Mouse (Mus musculus) lung, embryonic 15.5 days (tissue): ENCODE measurements around the gene Atpaf1. TPM values are rescaled to one million over a fixed set of nuclear protein-coding genes. Genes with fewer than 3 reads are reported as not detected.

Experiments used
- ATAC-seq: fragments of 200-750 bp; cut with Nextera tagmentation; 2 replicates; pipeline ENCODE4 v1.8.0; 2017; ENCODE audit warnings: moderate number of reproducible peaks, borderline replicate concordance; ENCODE audit not compliant: low FRiP score, low TSS enrichment; ENCODE audit errors: extremely low read depth
- H3K27ac ChIP-seq: fragments of 300-500 bp; sonication (generic); 2 replicates; pipeline ENCODE4 v1.5.1; 2015; ENCODE audit warnings: moderate library complexity, mild to moderate bottlenecking, inconsistent platforms
- H3K27me3 ChIP-seq: fragments of 300-500 bp; sonication (generic); 2 replicates; pipeline ENCODE4 v1.6.1; 2015; ENCODE audit warnings: inconsistent platforms
- H3K36me3 ChIP-seq: fragments of 300-500 bp; sonication (generic); 2 replicates; pipeline ENCODE4 v1.6.1; 2015; ENCODE audit warnings: inconsistent platforms
- H3K4me1 ChIP-seq: fragments of 300-500 bp; sonication (generic); 2 replicates; pipeline ENCODE4 v1.6.1; 2015; ENCODE audit warnings: inconsistent platforms
- H3K4me2 ChIP-seq: fragments of 300-500 bp; sonication (generic); 2 replicates; pipeline ENCODE4 v1.6.1; 2015; ENCODE audit warnings: inconsistent platforms, mild to moderate bottlenecking, moderate library complexity
- H3K4me3 ChIP-seq: fragments of 300-500 bp; sonication (generic); 2 replicates; pipeline ENCODE4 v1.5.1; 2015; ENCODE audit warnings: mild to moderate bottlenecking, inconsistent platforms
- H3K9ac ChIP-seq: fragments of 300-500 bp; sonication (generic); 2 replicates; pipeline ENCODE4 v1.6.1; 2015; ENCODE audit warnings: inconsistent platforms
- H3K9me3 ChIP-seq: fragments of 300-500 bp; sonication (generic); 2 replicates; pipeline ENCODE4 v1.6.1; 2016; ENCODE audit warnings: inconsistent platforms
- WGBS: fragments of 180-500 bp; shearing (Covaris S2); methylation state at CpG from one replicate; pipeline ENCODE4 v1.1.7; 2015; 5-methylcytosine and 5-hydroxymethylcytosine counted together
- polyA plus RNA-seq: library from polyadenylated mRNA; unstranded; fragments of >200 nt; fragmentation: Nextera tagmentation; extraction: Ambion mirVana; gene quantifications from 2 replicates; pipeline ENCODE4 v1.2.1, GENCODE M21; 2015

Atpaf1 gene
- polyA plus RNA-seq, 1 experiment from 2014 or later, result 52.0 TPM

DNA sequence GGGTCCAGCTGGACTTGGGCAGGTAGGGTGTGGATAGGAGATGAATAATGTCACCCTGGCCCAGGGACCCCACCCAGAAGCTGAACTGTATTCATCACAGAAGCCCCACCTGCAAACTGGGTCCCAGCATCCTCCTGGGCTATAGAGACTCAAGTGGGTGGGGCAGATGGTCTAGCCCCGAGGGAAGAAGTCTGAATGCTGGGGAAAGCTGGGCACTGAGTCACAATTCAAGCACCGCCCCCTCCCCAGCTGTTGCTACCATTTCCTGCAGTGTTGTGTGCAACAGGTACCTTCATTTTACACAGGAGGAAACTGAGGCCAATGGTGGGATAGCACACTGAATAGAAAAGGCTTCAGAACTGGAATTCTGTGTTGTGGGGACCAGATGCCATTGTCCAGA lies 47.4 kb downstream of the Atpaf1 start:
- no peak overlapping the region for H3K4me3 ChIP-seq
- H3K27ac ChIP-seq, result no peak overlapping the region
- 57% methylated on average over 2 of the region's 2 CpGs for WGBS
- no peaks in the 10 kb centered on the region for H3K27me3 ChIP-seq
- H3K36me3 ChIP-seq, result peaks cover 26% of the 10 kb centered on the region
- no peak overlapping the region for H3K9ac ChIP-seq
- H3K4me2 ChIP-seq, result no peak overlapping the region
- no peak for ATAC-seq
- no peaks in the 10 kb centered on the region for H3K9me3 ChIP-seq
- H3K4me1 ChIP-seq, result peaks cover 21% of the 10 kb centered on the region

DNA sequence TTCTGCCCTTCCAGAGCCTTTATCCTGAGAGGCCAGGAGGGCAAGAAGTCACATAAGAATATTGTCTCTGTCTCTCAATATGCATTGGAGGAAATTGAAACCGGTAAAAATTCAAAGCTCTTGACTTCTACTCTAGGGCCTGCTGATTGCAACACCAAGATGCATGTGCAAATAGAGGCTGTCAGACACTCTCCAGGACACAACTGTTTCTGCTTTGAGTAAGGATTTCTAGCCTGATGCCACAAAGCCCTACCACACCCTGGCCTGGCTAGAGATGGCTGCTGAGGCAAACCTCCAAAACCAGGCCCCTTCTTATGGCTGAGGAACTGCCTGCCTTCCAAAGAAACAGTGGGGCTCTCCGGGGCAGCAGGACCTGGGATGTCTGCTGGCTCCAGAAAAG lies 51.0 kb downstream of the Atpaf1 start:
- no peak overlapping the region for H3K9ac ChIP-seq
- H3K9me3 ChIP-seq, result no peaks in the 10 kb centered on the region
- no peaks in the 10 kb centered on the region for H3K27me3 ChIP-seq
- ATAC-seq, result no peak
- H3K36me3 ChIP-seq, result peaks cover 26% of the 10 kb centered on the region
- H3K4me1 ChIP-seq, result peaks cover 10% of the 10 kb centered on the region
- 76% methylated on average over 2 of the region's 2 CpGs for WGBS
- H3K27ac ChIP-seq, result no peak overlapping the region
- H3K4me3 ChIP-seq, result no peak overlapping the region
- H3K4me2 ChIP-seq, result no peak overlapping the region

GRCm38 (mm10) chr4:115838196-115838595 lies 53.6 kb downstream of the Atpaf1 start:
- Histone ChIP-seq H3K4me1 (peaks cover 10% of the 10 kb centered on the region), H3K9ac (no peak overlapping the region), H3K9me3 (no peaks in the 10 kb centered on the region), H3K36me3 (peaks cover 14% of the 10 kb centered on the region), H3K27ac (no peak overlapping the region), H3K4me2 (peak overlapping the region; percentile 63), H3K27me3 (no peaks in the 10 kb centered on the region), H3K4me3 (peak overlapping the region; percentile 65; the same call in 1 of the 2 replicates)
- no peak for ATAC-seq
- WGBS, result 54% methylated on average over 4 of the region's 4 CpGs

GRCm38 (mm10) chr4:115838696-115839641 lies 54.4 kb downstream of the Atpaf1 start, which contains the start of gene Mknk1:
Mknk1 (plus strand) TSS chr4:115839198.
- H3K36me3 ChIP-seq, result peaks cover 7% of the 10 kb centered on the region
- H3K27me3 ChIP-seq, result no peaks in the 10 kb centered on the region
- peak within 1 kb of the TSS; percentile 63 for H3K4me2 ChIP-seq
- WGBS, result 1% methylated on average over 51 of the region's 51 CpGs
- peak; percentile 96 for ATAC-seq
- H3K9ac ChIP-seq, result peak within 1 kb of the TSS; percentile 49
- H3K27ac ChIP-seq, result peak within 1 kb of the TSS; percentile 54
- peak within 1 kb of the TSS; percentile 65 for H3K4me3 ChIP-seq
- no peaks in the 10 kb centered on the region for H3K9me3 ChIP-seq
- H3K4me1 ChIP-seq, result peaks cover 10% of the 10 kb centered on the region

DNA sequence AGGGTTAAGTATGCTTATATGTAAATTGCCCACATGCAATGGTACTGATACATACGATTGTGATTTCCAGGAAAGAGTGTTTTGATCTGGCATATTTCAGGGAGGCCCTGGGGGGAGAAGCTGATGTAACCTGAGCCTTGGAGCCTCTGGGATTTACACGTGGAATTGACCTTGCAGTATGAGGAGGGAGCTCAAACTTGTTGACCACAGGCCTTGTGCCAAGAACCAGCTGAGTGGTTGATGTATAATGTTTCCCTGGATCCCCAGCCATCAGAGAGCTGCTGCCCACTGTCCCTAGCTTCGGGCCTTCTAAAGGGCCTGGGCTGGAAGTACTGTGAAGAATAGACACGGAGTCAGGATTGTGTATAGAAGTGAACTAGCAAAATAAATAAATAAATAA lies 55.3 kb downstream of the Atpaf1 start:
- H3K27me3 ChIP-seq, result no peaks in the 10 kb centered on the region
- H3K27ac ChIP-seq, result 0 out of 2 replicates have a peak overlapping the region, but pooled peaks have one; percentile 54
- H3K9me3 ChIP-seq, result no peaks in the 10 kb centered on the region
- H3K4me2 ChIP-seq, result peak overlapping the region; percentile 63
- H3K4me1 ChIP-seq, result peaks cover 10% of the 10 kb centered on the region
- ATAC-seq, result no peak
- H3K9ac ChIP-seq, result peak overlapping the region; percentile 49
- H3K36me3 ChIP-seq, result peaks cover 4% of the 10 kb centered on the region; the same call in 1 of the 2 replicates
- WGBS, result 35% methylated on average over 4 of the region's 4 CpGs
- H3K4me3 ChIP-seq, result peak overlapping the region; percentile 65

- Histone ChIP-seq H3K9me3 (no peaks in the 10 kb centered on the region), H3K4me3 (no peak overlapping the region), H3K4me2 (no peak overlapping the region), H3K9ac (no peak overlapping the region), H3K4me1 (peaks cover 10% of the 10 kb centered on the region), H3K36me3 (peaks cover under 1% of the 10 kb centered on the region; the same call in 1 of the 2 replicates), H3K27ac (no peak overlapping the region), H3K27me3 (no peaks in the 10 kb centered on the region)
- ATAC-seq, result no peak
- WGBS, result 84% methylated on average over 4 of the region's 4 CpGs
These were observed 56.2 kb downstream of the Atpaf1 start for GRCm38 (mm10) chr4:115840842-115841241.

DNA sequence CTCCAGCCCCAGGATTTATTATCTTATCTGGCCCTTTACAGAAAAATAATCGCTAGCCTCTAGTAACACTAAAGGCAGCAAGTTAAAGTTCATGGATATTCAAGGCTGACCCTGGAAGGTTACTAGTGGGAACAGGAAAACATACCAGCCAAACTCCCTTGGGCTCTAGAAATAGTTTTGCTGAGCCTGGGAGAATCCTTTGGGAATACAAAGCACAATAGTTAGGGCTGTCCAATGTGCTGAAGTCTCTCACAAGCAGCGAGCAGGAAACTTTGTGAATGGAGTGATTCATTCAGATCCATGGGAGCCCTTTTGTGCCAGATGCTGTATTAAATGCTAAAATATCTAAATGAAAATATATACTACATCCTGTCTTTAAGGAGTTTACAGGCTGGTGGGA lies 62.0 kb downstream of the Atpaf1 start:
- Histone ChIP-seq H3K27me3 (no peaks in the 10 kb centered on the region), H3K9me3 (no peaks in the 10 kb centered on the region), H3K4me3 (no peak overlapping the region), H3K4me2 (no peak overlapping the region), H3K36me3 (peaks cover 2% of the 10 kb centered on the region; the same call in 1 of the 2 replicates), H3K27ac (no peak overlapping the region), H3K9ac (no peak overlapping the region), H3K4me1 (0 out of 2 replicates have a peak, but pooled peaks cover 3% of the 10 kb centered on the region)
- 59% methylated on average over 2 of the region's 2 CpGs for WGBS
- no peak for ATAC-seq

GRCm38 (mm10) chr4:115847377-115847776 lies 62.8 kb downstream of the Atpaf1 start:
- Histone ChIP-seq H3K4me3 (no peak overlapping the region), H3K36me3 (peaks cover 4% of the 10 kb centered on the region; the same call in 1 of the 2 replicates), H3K27me3 (no peaks in the 10 kb centered on the region), H3K9ac (no peak overlapping the region), H3K4me2 (no peak overlapping the region), H3K9me3 (no peaks in the 10 kb centered on the region), H3K4me1 (0 out of 2 replicates have a peak, but pooled peaks cover 3% of the 10 kb centered on the region), H3K27ac (no peak overlapping the region)
- WGBS, result 45% methylated on average over 5 of the region's 5 CpGs
- no peak for ATAC-seq

DNA sequence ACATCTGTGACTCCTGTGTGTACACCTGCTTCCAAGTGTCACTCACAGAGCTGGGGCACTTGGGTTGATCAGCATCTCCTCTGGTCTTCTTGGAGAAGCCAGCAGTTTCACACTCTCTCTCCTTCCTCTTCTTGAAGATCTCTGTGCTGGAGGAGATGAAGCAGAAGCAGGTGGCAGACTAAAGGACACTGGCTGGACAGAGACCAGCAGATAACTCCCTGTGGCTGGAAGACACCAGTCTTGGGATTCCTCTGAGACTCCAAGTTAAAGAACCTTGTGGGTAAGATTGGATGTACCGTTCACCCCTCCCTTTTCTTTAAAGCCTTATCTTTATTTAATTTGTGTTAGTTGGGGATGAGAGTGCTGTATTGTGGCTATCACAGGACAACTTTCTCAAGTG lies 63.5 kb downstream of the Atpaf1 start:
- H3K36me3 ChIP-seq, result peaks cover 5% of the 10 kb centered on the region; the same call in 1 of the 2 replicates
- H3K4me3 ChIP-seq, result no peak overlapping the region
- WGBS, result 81% methylated on average over 1 of the region's 1 CpGs
- no peak overlapping the region for H3K27ac ChIP-seq
- no peak for ATAC-seq
- no peaks in the 10 kb centered on the region for H3K9me3 ChIP-seq
- H3K27me3 ChIP-seq, result no peaks in the 10 kb centered on the region
- no peak overlapping the region for H3K4me2 ChIP-seq
- 0 out of 2 replicates have a peak, but pooled peaks cover 3% of the 10 kb centered on the region for H3K4me1 ChIP-seq
- no peak overlapping the region for H3K9ac ChIP-seq

- ATAC-seq, result peak; percentile 74; the same call in 1 of the 2 replicates
- H3K9ac ChIP-seq, result no peak overlapping the region
- 45% methylated on average over 8 of the region's 8 CpGs for WGBS
- H3K27me3 ChIP-seq, result no peaks in the 10 kb centered on the region
- 0 out of 2 replicates have a peak, but pooled peaks cover 3% of the 10 kb centered on the region for H3K4me1 ChIP-seq
- H3K4me2 ChIP-seq, result no peak overlapping the region
- H3K36me3 ChIP-seq, result peaks cover 5% of the 10 kb centered on the region; the same call in 1 of the 2 replicates
- H3K9me3 ChIP-seq, result no peaks in the 10 kb centered on the region
- H3K27ac ChIP-seq, result no peak overlapping the region
- no peak overlapping the region for H3K4me3 ChIP-seq
These were observed 64.5 kb downstream of the Atpaf1 start for GRCm38 (mm10) chr4:115848990-115849677.

GRCm38 (mm10) chr4:115850111-115850510 lies 65.5 kb downstream of the Atpaf1 start:
- no peak overlapping the region for H3K4me3 ChIP-seq
- 0 out of 2 replicates have a peak, but pooled peaks cover 3% of the 10 kb centered on the region for H3K4me1 ChIP-seq
- H3K27ac ChIP-seq, result no peak overlapping the region
- H3K36me3 ChIP-seq, result peaks cover 5% of the 10 kb centered on the region; the same call in 1 of the 2 replicates
- no peak overlapping the region for H3K9ac ChIP-seq
- H3K27me3 ChIP-seq, result no peaks in the 10 kb centered on the region
- ATAC-seq, result no peak
- no peaks in the 10 kb centered on the region for H3K9me3 ChIP-seq
- WGBS, result 79% methylated on average over 2 of the region's 2 CpGs
- H3K4me2 ChIP-seq, result no peak overlapping the region
